Mouse (Mus musculus) 3134 (cell line): Measurements from ENCODE around the gene Tmem232.
"Not testable (repeated sequence)": the region's sequence is repeated elsewhere in the genome, so short reads cannot be mapped to it uniquely, and the experiment has no call there.

Source experiments
- DNase-seq: peaks from one replicate; pipeline ENCODE4 v3.0.0-alpha.2; 2011; ENCODE audit warnings: low spot score; ENCODE audit not compliant: insufficient read length; ENCODE audit errors: extremely low read depth

Gene Tmem232

GRCm38 (mm10) chr17:65540441-65541272 is at the start of gene Tmem232:
TSS of gene Tmem232 (minus strand) at chr17:65540782.
- DNase-seq, result no peak

- no peak for DNase-seq
These were observed 46.3 kb upstream of the Tmem232 start for GRCm38 (mm10) chr17:65586892-65587291.

GRCm38 (mm10) chr17:65581440-65581839 is 40.9 kb upstream of the Tmem232 start:
- DNase-seq, result no peak

GRCm38 (mm10) chr17:65579766-65580165 is 39.2 kb upstream of the Tmem232 start:
- no peak for DNase-seq

- no peak for DNase-seq
These were observed 34.8 kb upstream of the Tmem232 start for GRCm38 (mm10) chr17:65575339-65575738.

GRCm38 (mm10) chr17:65574850-65575249 is 34.3 kb upstream of the Tmem232 start:
- no peak for DNase-seq

GRCm38 (mm10) chr17:65571866-65572265 is 31.3 kb upstream of the Tmem232 start:
- no peak for DNase-seq

GRCm38 (mm10) chr17:65571466-65571865 is 30.9 kb upstream of the Tmem232 start:
- DNase-seq, result no peak

- no peak for DNase-seq
These were observed 23.6 kb upstream of the Tmem232 start for GRCm38 (mm10) chr17:65564189-65564588.

GRCm38 (mm10) chr17:65563345-65563744 is 22.8 kb upstream of the Tmem232 start:
- DNase-seq, result no peak

- DNase-seq, result peak; percentile 36
These were observed 22.2 kb upstream of the Tmem232 start for GRCm38 (mm10) chr17:65562761-65563160.

- DNase-seq, result no peak
These were observed 20.9 kb upstream of the Tmem232 start for GRCm38 (mm10) chr17:65561361-65562015.

- DNase-seq, result no peak
These were observed 18.7 kb upstream of the Tmem232 start for GRCm38 (mm10) chr17:65559273-65559672.

- DNase-seq, result no peak
These were observed 18.2 kb upstream of the Tmem232 start for GRCm38 (mm10) chr17:65558788-65559187.

GRCm38 (mm10) chr17:65558217-65558616 is 17.6 kb upstream of the Tmem232 start:
- peak; percentile 45 for DNase-seq

GRCm38 (mm10) chr17:65557212-65557611 is 16.6 kb upstream of the Tmem232 start:
- DNase-seq, result no peak

GRCm38 (mm10) chr17:65556798-65557197 is 16.2 kb upstream of the Tmem232 start:
- no peak for DNase-seq

- DNase-seq, result no peak
These were observed 11.9 kb upstream of the Tmem232 start for GRCm38 (mm10) chr17:65552426-65552997.

- DNase-seq, result no peak
These were observed 9.8 kb upstream of the Tmem232 start for GRCm38 (mm10) chr17:65550357-65550756.

- DNase-seq, result no peak
These were observed 8.2 kb upstream of the Tmem232 start for GRCm38 (mm10) chr17:65548698-65549365.

GRCm38 (mm10) chr17:65546221-65546620 is 5.6 kb upstream of the Tmem232 start:
- not testable (repeated sequence) for DNase-seq
